Mouse (Mus musculus): ENCODE measurements around the gene Slc37a3. TPM values are rescaled to one million over a fixed set of nuclear protein-coding genes. Genes with fewer than 3 reads are reported as not detected.
"Not testable (repeated sequence)": the region's sequence is repeated elsewhere in the genome, so short reads cannot be mapped to it uniquely, and the experiment has no call there.

The Slc37a3 gene
- polyA plus RNA-seq, 1 experiment from 2014 or later: 10.3 TPM

DNA sequence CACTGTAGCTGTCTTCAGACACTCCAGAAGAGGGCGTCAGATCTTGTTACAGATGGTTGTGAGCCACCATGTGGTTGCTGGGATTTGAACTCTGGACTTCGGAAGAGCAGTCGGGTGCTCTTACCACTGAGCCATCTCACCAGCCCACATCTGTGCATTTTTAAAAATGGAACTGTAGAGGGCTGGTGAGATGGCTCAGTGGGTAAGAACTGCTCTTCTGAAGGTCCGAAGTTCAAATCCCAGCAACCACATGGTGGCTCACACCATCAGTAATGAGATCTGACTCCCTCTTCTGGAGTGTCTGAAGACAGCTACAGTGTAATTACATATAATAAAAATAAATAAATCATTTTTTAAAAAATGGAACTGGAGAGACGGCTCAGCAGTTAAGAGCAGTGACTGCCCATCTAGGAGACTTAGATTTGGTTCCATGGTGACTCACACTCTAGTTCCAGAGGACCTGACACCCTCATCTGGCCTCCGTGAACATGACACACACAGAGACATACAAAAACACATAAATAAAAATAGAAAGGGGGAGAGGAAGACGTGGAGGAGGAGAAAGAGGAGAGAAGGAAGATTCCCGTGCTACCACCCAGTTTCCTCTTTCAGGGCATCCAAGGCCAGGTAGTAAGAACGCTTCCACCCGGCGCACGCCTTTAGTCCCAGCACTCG lies 823 bp upstream of the Slc37a3 start:
- H3K9ac ChIP-seq; H3K27ac ChIP-seq; H3K4me3 ChIP-seq; H3K9me3 ChIP-seq (replicated peaks); H3K4me2 ChIP-seq; H3K36me3 ChIP-seq: not testable (repeated sequence)
- 0 out of 2 replicates have a peak, but pooled peaks have one; percentile 6 for ATAC-seq
- WGBS (ENCODE audit: insufficient replicate concordance): 60% methylated on average over 13 of the region's 13 CpGs
- peaks cover 71% of the 10 kb centered on the region for H3K27me3 ChIP-seq (replicated peaks)
- H3K4me1 ChIP-seq: peaks cover 32% of the 10 kb centered on the region

DNA sequence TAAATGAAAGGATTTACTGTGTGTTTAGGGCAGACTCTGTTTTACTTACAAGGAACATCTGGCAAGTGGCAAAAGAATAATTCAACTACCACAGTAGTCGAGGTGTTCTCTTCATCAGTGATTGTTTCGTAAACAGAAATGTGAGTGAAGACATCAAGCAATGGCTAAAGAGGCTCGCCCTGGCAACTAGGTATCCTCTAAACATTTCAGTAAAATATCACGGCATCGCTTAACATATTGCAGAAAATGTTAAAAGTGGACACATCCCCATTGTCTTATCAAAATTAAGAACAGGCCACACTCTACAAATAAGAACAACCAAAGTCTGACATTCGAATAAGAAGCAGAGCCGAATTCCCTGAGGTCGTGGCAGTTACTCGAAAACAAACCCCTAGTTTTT lies 700 bp downstream of the Slc37a3 start:
- 26% methylated on average over 9 of the region's 9 CpGs for WGBS (ENCODE audit: insufficient replicate concordance)
- H3K27ac ChIP-seq: 0 out of 2 replicates have a peak overlapping the region, but pooled peaks have one; percentile 37
- no peaks in the 10 kb centered on the region for H3K9me3 ChIP-seq (replicated peaks)
- H3K9ac ChIP-seq: peak overlapping the region; percentile 91
- H3K36me3 ChIP-seq: no peaks in the 10 kb centered on the region
- no peak for ATAC-seq
- peak overlapping the region; percentile 99 for H3K4me2 ChIP-seq
- peaks cover 41% of the 10 kb centered on the region for H3K4me1 ChIP-seq
- peaks cover 65% of the 10 kb centered on the region for H3K27me3 ChIP-seq (replicated peaks)
- H3K4me3 ChIP-seq: peak overlapping the region; percentile 88

DNA sequence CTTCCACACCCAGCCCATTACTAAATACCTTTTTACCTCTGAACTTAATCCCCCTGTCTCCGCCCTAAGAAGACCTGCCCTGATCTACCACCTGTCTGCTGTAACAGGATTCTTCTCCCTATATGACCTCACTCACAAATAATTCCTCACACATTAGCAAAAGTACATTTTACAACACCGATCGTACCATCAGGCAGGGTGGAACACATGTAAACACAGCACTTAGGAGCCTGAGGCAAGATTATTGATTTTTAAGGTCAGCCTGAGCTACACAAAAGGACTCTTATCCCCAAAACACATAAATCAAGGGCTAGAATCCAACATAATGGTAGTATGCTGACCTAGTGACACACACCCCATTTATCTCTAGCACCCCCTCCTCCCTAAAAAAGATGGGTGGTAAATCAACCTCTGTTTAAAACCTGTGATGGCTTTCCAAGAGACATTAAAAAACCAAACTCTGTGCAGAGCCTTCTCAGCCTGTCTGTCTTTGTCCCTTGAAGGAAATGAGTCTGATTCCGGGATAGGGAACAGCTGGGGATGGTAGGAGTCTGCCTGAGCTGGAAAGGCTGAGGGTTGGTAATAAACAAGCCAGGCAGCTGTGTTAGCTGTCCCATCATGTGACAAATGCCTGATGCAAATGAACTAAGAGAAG lies 4.0 kb downstream of the Slc37a3 start:
- ATAC-seq: no peak
- no peak overlapping the region for H3K9ac ChIP-seq
- no peak overlapping the region for H3K4me3 ChIP-seq
- H3K4me2 ChIP-seq: no peak overlapping the region
- peaks cover 38% of the 10 kb centered on the region for H3K27me3 ChIP-seq (replicated peaks)
- WGBS (ENCODE audit: insufficient replicate concordance): 66% methylated on average over 4 of the region's 4 CpGs
- no peak overlapping the region for H3K27ac ChIP-seq
- no peaks in the 10 kb centered on the region for H3K36me3 ChIP-seq
- H3K9me3 ChIP-seq (replicated peaks): no peaks in the 10 kb centered on the region
- H3K4me1 ChIP-seq: peaks cover 29% of the 10 kb centered on the region

DNA sequence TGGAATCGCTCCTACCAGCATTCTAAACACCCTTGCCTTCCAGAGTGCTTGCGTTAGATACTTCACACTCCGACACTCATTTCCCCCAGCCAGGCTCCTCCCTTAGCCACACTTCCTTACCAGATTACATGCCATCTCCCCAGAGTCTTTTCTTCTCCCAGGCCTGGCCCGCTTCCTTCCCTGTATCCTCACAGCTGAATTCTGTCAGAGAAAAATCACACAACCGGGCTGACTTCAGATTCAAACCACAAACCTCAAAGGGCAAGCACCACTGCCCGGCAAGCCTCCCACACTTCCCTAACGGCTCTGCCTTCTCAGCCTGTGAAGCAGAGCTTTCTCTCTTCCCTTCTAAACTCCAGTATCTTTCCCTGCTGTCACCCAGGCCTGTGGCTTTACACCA lies 4.7 kb downstream of the Slc37a3 start:
- Histone ChIP-seq H3K9me3 (replicated peaks) (no peaks in the 10 kb centered on the region), H3K4me3 (no peak overlapping the region), H3K4me1 (peaks cover 27% of the 10 kb centered on the region), H3K4me2 (no peak overlapping the region), H3K9ac (no peak overlapping the region), H3K27me3 (replicated peaks) (peaks cover 36% of the 10 kb centered on the region), H3K27ac (0 out of 2 replicates have a peak overlapping the region, but pooled peaks have one; percentile 29), H3K36me3 (no peaks in the 10 kb centered on the region)
- no peak for ATAC-seq
- 6% methylated on average over 7 of the region's 7 CpGs for WGBS (ENCODE audit: insufficient replicate concordance)

DNA sequence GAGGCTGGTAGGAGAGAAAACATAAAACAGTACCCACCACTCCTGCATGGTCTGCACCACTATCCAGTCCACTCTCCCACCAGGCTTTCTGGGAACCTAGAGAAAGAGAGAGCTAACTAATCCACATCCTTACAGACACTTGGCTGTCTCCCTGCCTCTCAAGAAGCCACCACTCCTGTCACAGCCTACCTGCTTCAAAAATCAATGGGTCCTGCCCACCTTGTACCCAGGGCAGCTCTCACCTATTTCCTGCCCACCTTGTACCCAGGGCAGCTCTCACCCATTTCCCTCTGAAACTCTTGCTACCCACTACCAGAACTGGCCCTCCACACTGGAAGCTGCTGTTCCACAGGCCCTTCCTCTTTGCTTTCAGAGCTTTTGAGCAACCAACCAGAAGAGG lies 5.4 kb downstream of the Slc37a3 start:
- H3K27ac ChIP-seq: no peak overlapping the region
- no peaks in the 10 kb centered on the region for H3K36me3 ChIP-seq
- H3K4me3 ChIP-seq: no peak overlapping the region
- ATAC-seq: no peak
- no peaks in the 10 kb centered on the region for H3K9me3 ChIP-seq (replicated peaks)
- no peak overlapping the region for H3K9ac ChIP-seq
- no peak overlapping the region for H3K4me2 ChIP-seq
- H3K27me3 ChIP-seq (replicated peaks): peaks cover 36% of the 10 kb centered on the region
- peaks cover 22% of the 10 kb centered on the region for H3K4me1 ChIP-seq

DNA sequence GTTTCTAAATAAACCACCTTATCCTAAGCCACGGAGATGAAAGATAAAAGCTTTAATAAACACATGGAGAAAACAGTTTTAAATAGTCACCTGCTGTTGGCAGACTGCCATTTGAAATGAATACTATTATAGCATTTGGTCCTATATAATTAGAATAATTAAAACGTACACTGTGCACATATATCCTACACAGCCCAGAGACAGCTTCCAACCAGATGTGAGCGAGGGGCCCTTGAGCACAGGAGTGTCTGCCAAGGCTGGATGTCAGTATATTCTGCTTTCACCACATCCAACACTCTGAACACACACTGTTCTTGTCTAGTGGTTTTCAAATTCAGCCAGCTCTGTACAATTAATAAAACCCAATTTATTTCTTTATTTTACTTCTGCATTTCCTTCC lies 7.8 kb downstream of the Slc37a3 start:
- Histone ChIP-seq H3K9me3 (replicated peaks) (no peaks in the 10 kb centered on the region), H3K4me1 (peaks cover 10% of the 10 kb centered on the region; the same call in 1 of the 2 replicates), H3K36me3 (peaks cover 9% of the 10 kb centered on the region; the same call in 1 of the 2 replicates), H3K27me3 (replicated peaks) (peaks cover 25% of the 10 kb centered on the region), H3K9ac (no peak overlapping the region), H3K4me2 (no peak overlapping the region), H3K27ac (no peak overlapping the region), H3K4me3 (no peak overlapping the region)
- 75% methylated on average over 3 of the region's 3 CpGs for WGBS (ENCODE audit: insufficient replicate concordance)
- ATAC-seq: no peak

DNA sequence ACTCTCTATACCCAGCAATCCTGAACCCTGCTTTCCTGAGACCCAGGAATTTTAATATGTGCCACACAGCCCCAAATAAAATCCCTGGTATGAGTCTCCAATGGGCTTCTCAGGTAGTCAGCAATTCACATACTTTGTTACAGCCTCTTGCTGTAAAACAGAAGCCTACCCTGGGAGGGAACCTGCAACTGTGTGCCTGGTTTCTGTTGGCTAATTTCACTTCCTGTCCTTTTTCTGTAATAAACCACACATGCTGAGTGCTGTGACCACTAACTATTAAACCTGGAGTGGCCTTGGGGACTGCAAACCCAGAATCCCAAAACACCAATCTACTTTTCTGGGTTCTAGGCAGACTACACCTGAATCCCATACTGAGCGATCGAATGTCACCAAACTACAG lies 14.8 kb downstream of the Slc37a3 start:
- Histone ChIP-seq H3K27me3 (replicated peaks) (no peaks in the 10 kb centered on the region), H3K27ac (no peak overlapping the region), H3K9ac (no peak overlapping the region), H3K4me2 (no peak overlapping the region), H3K9me3 (replicated peaks) (no peaks in the 10 kb centered on the region), H3K4me1 (no peaks in the 10 kb centered on the region), H3K36me3 (peaks cover 21% of the 10 kb centered on the region), H3K4me3 (no peak overlapping the region)
- no peak for ATAC-seq
- WGBS (ENCODE audit: insufficient replicate concordance): 85% methylated on average over 2 of the region's 2 CpGs

DNA sequence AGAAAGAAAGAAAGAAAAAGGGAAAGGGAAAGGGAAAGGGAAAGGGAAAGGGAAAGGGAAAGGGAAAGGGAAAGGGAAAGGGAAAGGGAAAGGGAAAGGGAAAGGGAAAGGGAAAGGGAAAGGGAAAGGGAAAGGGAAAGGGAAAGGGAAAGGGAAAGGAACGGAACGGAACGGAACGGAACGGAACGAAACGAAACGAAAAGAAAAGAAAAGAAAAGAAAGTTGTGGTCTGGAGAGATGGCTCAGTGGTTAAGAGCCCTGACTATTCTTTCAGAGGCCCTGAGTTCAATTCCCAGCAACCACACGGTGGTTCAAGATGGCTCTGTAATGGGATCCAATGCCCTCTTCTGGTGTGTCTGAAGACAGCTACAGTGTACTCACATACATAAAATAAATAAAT lies 18.3 kb downstream of the Slc37a3 start:
- not testable (repeated sequence) for H3K4me1 ChIP-seq; H3K4me2 ChIP-seq; H3K27me3 ChIP-seq (replicated peaks); H3K27ac ChIP-seq; H3K9ac ChIP-seq; H3K4me3 ChIP-seq; ATAC-seq; H3K9me3 ChIP-seq (replicated peaks)
- WGBS (ENCODE audit: insufficient replicate concordance): 90% methylated on average over 9 of the region's 9 CpGs
- H3K36me3 ChIP-seq: peaks cover 26% of the 10 kb centered on the region

DNA sequence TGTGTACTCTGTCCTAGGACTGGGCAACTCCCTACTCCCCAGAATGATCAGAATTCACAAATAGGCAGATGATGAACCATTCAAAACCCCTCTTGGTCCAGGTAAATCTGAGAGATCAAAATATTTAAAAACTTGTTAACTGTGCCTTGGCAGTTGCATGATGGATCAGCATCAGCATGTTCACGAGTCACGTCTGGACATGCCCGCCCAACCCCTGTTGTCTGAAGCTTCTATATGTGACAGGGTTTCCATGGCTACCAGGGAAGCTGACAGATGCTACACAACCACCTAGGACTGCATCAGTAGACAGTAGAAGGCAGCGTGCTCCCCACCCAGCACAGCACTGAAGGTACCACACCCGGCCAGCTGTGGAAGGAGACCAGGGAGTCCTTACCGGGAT lies 28.5 kb downstream of the Slc37a3 start:
- ATAC-seq: no peak
- Histone ChIP-seq H3K36me3 (peaks cover 40% of the 10 kb centered on the region), H3K9me3 (replicated peaks) (no peaks in the 10 kb centered on the region), H3K4me1 (no peaks in the 10 kb centered on the region), H3K4me3 (no peak overlapping the region), H3K27me3 (replicated peaks) (no peaks in the 10 kb centered on the region), H3K27ac (no peak overlapping the region), H3K9ac (no peak overlapping the region), H3K4me2 (no peak overlapping the region)
- WGBS (ENCODE audit: insufficient replicate concordance): 78% methylated on average over 6 of the region's 6 CpGs

DNA sequence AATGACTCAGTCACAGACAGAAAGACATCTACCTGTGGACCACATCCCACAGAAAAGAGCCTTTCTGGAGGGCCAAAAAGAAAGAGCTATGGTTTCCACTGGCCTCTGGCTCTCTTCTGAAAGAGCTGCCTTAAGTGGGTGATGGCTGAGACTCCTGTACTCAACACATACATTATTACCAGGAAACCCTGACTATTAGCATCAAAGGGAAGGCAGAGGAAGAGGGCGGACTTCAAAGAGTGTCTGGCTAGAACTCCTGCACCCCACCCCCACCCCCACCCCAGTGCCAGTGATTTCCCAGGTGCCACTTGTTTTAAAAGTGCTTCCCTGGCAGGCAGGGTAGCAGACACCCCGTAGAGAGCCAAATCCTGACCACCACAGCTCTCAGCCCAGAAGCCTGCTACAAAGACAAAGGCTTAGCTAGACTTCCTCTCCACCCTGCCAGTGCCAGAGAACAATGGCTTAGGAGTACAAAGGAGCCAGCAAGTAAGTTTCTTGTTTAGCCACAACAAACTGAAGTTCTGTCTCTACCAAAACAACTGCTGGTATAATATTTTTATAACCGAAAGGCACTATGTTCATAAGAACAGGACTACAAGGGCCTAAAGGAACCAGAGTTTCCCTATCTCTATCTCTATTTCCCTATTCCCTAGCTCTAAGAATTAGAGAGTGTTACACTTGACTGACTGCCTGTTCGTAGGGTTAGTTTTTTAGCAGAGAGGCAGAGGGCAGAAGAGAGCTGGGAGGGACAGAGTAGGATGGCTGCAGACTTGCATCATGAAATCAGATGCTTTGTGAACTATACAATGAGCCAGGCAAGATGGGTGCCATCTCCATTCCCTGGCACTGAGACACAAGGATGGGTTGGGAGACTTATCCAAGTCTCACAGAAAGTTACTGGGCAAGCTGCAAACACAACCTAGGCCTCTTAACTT lies 29.3 kb downstream of the Slc37a3 start:
- H3K36me3 ChIP-seq: peaks cover 46% of the 10 kb centered on the region
- no peak overlapping the region for H3K4me2 ChIP-seq
- 43% methylated on average over 4 of the region's 4 CpGs for WGBS (ENCODE audit: insufficient replicate concordance)
- ATAC-seq: no peak
- H3K27ac ChIP-seq: no peak overlapping the region
- no peaks in the 10 kb centered on the region for H3K9me3 ChIP-seq (replicated peaks)
- H3K4me3 ChIP-seq: no peak overlapping the region
- H3K4me1 ChIP-seq: no peaks in the 10 kb centered on the region
- no peaks in the 10 kb centered on the region for H3K27me3 ChIP-seq (replicated peaks)
- H3K9ac ChIP-seq: no peak overlapping the region

DNA sequence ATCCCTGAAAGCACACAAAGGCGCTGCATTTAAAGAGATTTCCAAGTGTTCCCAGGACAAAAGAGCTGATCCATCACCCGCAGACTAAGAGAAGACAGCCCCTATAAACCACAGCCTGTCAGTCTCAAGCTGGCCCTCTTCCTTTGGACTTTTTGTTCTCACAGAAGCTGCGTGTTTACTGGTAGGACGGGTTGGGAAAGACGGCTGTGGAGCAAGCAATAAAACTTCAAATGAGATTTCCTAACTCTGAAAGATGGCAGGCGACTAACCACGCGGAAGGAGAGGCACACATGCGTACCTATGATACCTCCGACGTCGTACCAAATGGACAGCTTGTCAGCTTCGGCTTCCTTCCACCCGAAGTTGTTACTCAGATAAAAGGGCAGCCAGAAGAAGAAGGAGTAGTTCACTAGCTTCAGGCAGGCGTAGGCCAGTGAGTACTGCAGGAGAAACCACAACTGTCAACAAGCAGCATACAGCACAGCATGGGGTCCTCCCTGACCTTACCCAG lies 30.4 kb downstream of the Slc37a3 start:
- no peak for ATAC-seq
- Histone ChIP-seq H3K27me3 (replicated peaks) (no peaks in the 10 kb centered on the region), H3K27ac (no peak overlapping the region), H3K36me3 (peaks cover 55% of the 10 kb centered on the region), H3K4me2 (no peak overlapping the region), H3K9me3 (replicated peaks) (no peaks in the 10 kb centered on the region), H3K9ac (no peak overlapping the region), H3K4me3 (no peak overlapping the region), H3K4me1 (no peaks in the 10 kb centered on the region)
- 30% methylated on average over 15 of the region's 15 CpGs for WGBS (ENCODE audit: insufficient replicate concordance)

DNA sequence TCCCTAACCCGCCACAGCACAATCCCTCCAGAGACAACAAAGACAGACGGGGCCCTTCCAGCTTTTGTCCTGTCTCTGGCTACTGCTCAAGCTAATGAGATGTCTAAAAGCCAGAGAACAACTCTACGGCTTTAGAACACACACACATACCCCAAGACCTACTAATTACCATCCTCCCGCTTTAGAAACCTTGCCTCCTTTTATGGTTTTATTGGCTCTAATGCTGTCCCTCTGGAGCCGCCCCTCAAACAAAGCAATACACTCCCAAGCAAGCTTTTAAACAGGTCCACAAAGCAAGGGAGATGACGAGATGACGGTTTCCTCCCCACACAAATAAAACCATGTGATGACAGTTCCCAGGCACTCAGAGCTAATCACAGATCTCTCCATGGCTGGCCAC lies 32.0 kb downstream of the Slc37a3 start:
- H3K27ac ChIP-seq: no peak overlapping the region
- no peaks in the 10 kb centered on the region for H3K4me1 ChIP-seq
- H3K36me3 ChIP-seq: peaks cover 46% of the 10 kb centered on the region
- no peak for ATAC-seq
- no peaks in the 10 kb centered on the region for H3K9me3 ChIP-seq (replicated peaks)
- H3K4me3 ChIP-seq: no peak overlapping the region
- no peak overlapping the region for H3K4me2 ChIP-seq
- WGBS (ENCODE audit: insufficient replicate concordance): 72% methylated on average over 7 of the region's 7 CpGs
- H3K9ac ChIP-seq: no peak overlapping the region
- H3K27me3 ChIP-seq (replicated peaks): no peaks in the 10 kb centered on the region
